Comparison of ENCODE assay signal across 9 mouse cellular contexts in genomic region chr5:25873046-25873445, GRCm38 (mm10).
DNase-seq lines count a peak whose midpoint lies in the region; ATAC-seq and TF ChIP-seq lines count a peak whose summit lies in the region.
"Had no signal": no experiment of that assay in that cellular context is flagged by ENCODE, and none has a peak within 500 bp of the region (broad histone marks: within the 10 kb centered on the region; RNA-seq: fewer than 3 reads in every experiment).

No protein-coding gene starts in this region.

- DNase-seq in heart, postnatal 0 days (ENCODE audit: low spot score), result peak; percentile 25
- peak; percentile 29 for DNase-seq in right cerebral cortex, postnatal 14 days
- DNase-seq in right cerebral cortex, adult 2 months (ENCODE audit: low spot score in 2 of 2), result no peak
- peak; percentile 21 for DNase-seq in cerebellum, adult 8-10 months
- peak; percentile 15 for DNase-seq in ovary, postnatal 14 days (ENCODE audit: low spot score)
- no peak for DNase-seq in urinary bladder, adult 18-20 months (ENCODE audit: low spot score in 2 of 2)
- no peak for DNase-seq in lung, adult 2 months

- H3K36me3 ChIP-seq in heart, postnatal 0 days (replicated peaks; ENCODE audit: control insufficient read depth, insufficient read depth, low read length), result no peaks in the 10 kb centered on the region
- H3K36me3 ChIP-seq in heart, embryonic 11.5 days (ENCODE audit: control insufficient read depth, insufficient read depth, low read length), result no peaks in the 10 kb centered on the region
- H3K36me3 ChIP-seq: liver, embryonic 15.5 days had no signal

- TF ChIP-seq CTCF in heart, postnatal 0 days (IDR thresholded peaks at IDR 0.05; ENCODE audit: low read depth), result peak; percentile 64
- no peak for TF ChIP-seq CTCF in lung, adult 2 months (IDR thresholded peaks at IDR 0.05; ENCODE audit: insufficient read depth, low read length)

- H3K27me3 ChIP-seq in heart, postnatal 0 days (ENCODE audit: control insufficient read depth, insufficient read depth, low read length), result no peaks in the 10 kb centered on the region
- no peaks in the 10 kb centered on the region for H3K27me3 ChIP-seq in heart, embryonic 11.5 days (ENCODE audit: control insufficient read depth, insufficient read depth, low read length)
- H3K27me3 ChIP-seq: liver, embryonic 15.5 days had no signal

- no peak for TF ChIP-seq EP300 in heart, postnatal 0 days (IDR thresholded peaks at IDR 0.05; ENCODE audit: low read depth)

- H3K4me2 ChIP-seq in heart, postnatal 0 days (ENCODE audit: low read depth, low read length), result no peak overlapping the region
- H3K4me2 ChIP-seq in heart, embryonic 11.5 days, result no peak overlapping the region
- H3K4me2 ChIP-seq: liver, embryonic 15.5 days had no signal

- H3K4me1 ChIP-seq in heart, postnatal 0 days (ENCODE audit: control insufficient read depth, insufficient read depth), result no peaks in the 10 kb centered on the region
- no peaks in the 10 kb centered on the region for H3K4me1 ChIP-seq in heart, embryonic 11.5 days (ENCODE audit: control insufficient read depth, insufficient read depth, low read length)
- H3K4me1 ChIP-seq in lung, adult 2 months (ENCODE audit: control insufficient read depth, insufficient read depth, low read length), result no peaks in the 10 kb centered on the region
- H3K4me1 ChIP-seq: liver, embryonic 15.5 days had no signal

- no peak for TF ChIP-seq POLR2A in lung, adult 2 months (IDR thresholded peaks at IDR 0.05; ENCODE audit: borderline replicate concordance, extremely low read depth, low read depth, low read length)

- no peak overlapping the region for H3K27ac ChIP-seq in heart, postnatal 0 days (ENCODE audit: low read depth)
- H3K27ac ChIP-seq in heart, embryonic 11.5 days (ENCODE audit: low read depth, low read length), result no peak overlapping the region
- H3K27ac ChIP-seq: liver, embryonic 15.5 days had no signal

- no peak overlapping the region for H3K9ac ChIP-seq in heart, postnatal 0 days (replicated peaks; ENCODE audit: low read depth, low read length)
- H3K9ac ChIP-seq in heart, embryonic 11.5 days (ENCODE audit: low read depth, low read length), result no peak overlapping the region
- H3K9ac ChIP-seq: liver, embryonic 15.5 days had no signal

- H3K9me3 ChIP-seq in heart, postnatal 0 days (replicated peaks; ENCODE audit: control insufficient read depth, low read length), result 0 out of 2 replicates have a peak, but pooled peaks cover 5% of the 10 kb centered on the region
- no peaks in the 10 kb centered on the region for H3K9me3 ChIP-seq in heart, embryonic 11.5 days (replicated peaks; ENCODE audit: control insufficient read depth, low read length)
- H3K9me3 ChIP-seq: liver, embryonic 15.5 days had no signal

- ATAC-seq in heart, postnatal 0 days (ENCODE audit: insufficient read depth, low read depth), result no peak
- ATAC-seq in heart, embryonic 11.5 days (replicated peaks; ENCODE audit: insufficient number of reproducible peaks, low FRiP score, low TSS enrichment), result no peak

- WGBS in heart, postnatal 0 days, result 66% methylated on average over 2 of the region's 2 CpGs
- WGBS in heart, embryonic 11.5 days (ENCODE audit: insufficient replicate concordance), result 71% methylated on average over 2 of the region's 2 CpGs
- 48% methylated on average over 2 of the region's 2 CpGs for WGBS in lung, adult 2 months

- H3K4me3 ChIP-seq in heart, postnatal 0 days (ENCODE audit: low read depth, low read length), result no peak overlapping the region
- H3K4me3 ChIP-seq in heart, embryonic 11.5 days (ENCODE audit: low read depth, low read length), result no peak overlapping the region
- H3K4me3 ChIP-seq in lung, adult 2 months (replicated peaks; ENCODE audit: extremely low read depth, low read depth, low read length), result no peak overlapping the region
- H3K4me3 ChIP-seq: liver, embryonic 15.5 days had no signal

Comparison
In these comparisons a context has a peak if more than half of its experiments do, and no peak if none do; other contexts are left out.
1. DNase-seq: peak in heart, postnatal 0 days (single experiment), right cerebral cortex, postnatal 14 days (single experiment), cerebellum, adult 8-10 months (single experiment) and ovary, postnatal 14 days (single experiment); none in right cerebral cortex, adult 2 months (0 of 2), urinary bladder, adult 18-20 months (0 of 2) and lung, adult 2 months (single experiment).